Mouse (Mus musculus): ENCODE data around the gene Spred2.

The Spred2 gene

DNA sequence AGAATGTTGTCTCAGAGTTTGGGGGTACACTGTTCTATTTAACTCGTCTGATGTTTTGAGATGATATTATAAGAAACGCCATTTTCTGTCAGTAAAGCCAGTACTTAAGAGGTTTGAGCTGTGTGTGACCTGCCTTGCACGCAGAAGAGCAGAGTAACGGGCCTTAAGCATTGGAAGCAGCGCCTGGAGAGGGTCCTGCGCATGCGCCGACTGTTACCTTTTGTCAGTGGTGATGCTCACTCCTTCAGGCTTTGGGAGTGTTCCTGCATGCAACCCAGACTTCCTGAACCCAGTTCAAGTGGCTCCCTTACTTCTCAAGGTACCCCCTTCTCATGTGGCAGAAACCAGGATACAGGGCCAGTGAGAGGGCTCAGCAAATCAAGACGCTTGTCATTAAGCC lies 59.9 kb downstream of the Spred2 start:
- CTCF ChIA-PET = interaction anchor here in 2 of 4 experiments (0.7 to 1.7 kb wide), 2 partner anchors 63 to 64 kb away, joined by 3 to 4 read pairs; no protein-coding TSS in a partner anchor
- POLR2A ChIA-PET = interaction anchor here in 3 of 4 experiments (0.5 to 2.4 kb wide), 14 partner anchors 8 to 133 kb away, joined by 3 to 12 read pairs (median 4); no protein-coding TSS in a partner anchor

DNA sequence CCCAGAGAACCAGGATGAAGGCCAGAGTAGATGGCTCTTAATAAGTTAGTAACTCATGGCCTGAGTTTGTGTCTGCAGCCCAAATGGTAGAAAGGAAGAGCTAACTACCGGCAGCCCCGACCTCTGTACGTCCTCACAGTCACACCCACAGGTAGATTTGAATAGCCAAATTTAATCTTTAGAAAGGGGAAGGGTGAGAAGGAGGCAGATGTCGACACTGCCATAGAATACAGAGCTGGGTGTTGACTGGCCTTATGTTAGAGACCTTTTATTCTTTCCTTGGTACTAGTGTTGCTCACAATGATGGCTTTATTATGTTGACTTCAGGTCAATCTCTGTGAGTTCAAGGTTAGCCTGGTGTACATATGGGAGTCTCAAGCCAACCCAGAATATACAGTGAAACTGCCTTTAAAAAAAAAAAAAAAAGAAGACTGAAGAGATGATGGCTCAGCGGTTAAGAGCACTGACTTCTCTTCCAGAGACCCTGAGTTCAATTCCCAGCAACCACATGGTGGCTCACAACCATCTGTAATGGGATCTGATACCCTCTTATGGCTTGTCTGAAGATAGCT lies 61.2 kb downstream of the Spred2 start:
- CTCF ChIA-PET = interaction anchor here in 3 of 4 experiments (0.7 to 1.7 kb wide), 3 partner anchors 39 to 87 kb away, joined by 3 to 6 read pairs (median 3); no protein-coding TSS in a partner anchor
- POLR2A ChIA-PET = interaction anchor here in 3 of 4 experiments (0.5 to 3.2 kb wide), 38 partner anchors 9 to 359 kb away, joined by 3 to 20 read pairs (median 4); partner anchors contain the start of genes Rab1a (in 2 of the 3) and Spred2 (in 1 of the 3)

GRCm38 (mm10) chr11:19986443-19986861 lies 62.3 kb downstream of the Spred2 start:
- ChIA-PET CTCF (interaction anchor here in 1 of 4 experiments (0.6 kb wide), 1 partner anchor 1131 kb away, joined by 4 read pairs; no protein-coding TSS in a partner anchor), POLR2A (interaction anchor here (0.7 to 3.8 kb wide), 21 partner anchors 8 to 244 kb away, joined by 3 to 28 read pairs (median 5); partner anchors contain the start of genes Actr2 (in 1 of the 4) and Spred2 (in 1 of the 4))

GRCm38 (mm10) chr11:19986871-19987755 lies 62.9 kb downstream of the Spred2 start:
- CTCF ChIA-PET = interaction anchor here in 1 of 4 experiments (0.6 kb wide), 1 partner anchor 1132 kb away, joined by 4 read pairs; no protein-coding TSS in a partner anchor
- POLR2A ChIA-PET = interaction anchor here in 3 of 4 experiments (0.6 to 3.8 kb wide), 34 partner anchors 9 to 479 kb away, joined by 3 to 28 read pairs (median 4); partner anchors contain the start of genes Spred2 (in 2 of the 3) and Actr2 (in 1 of the 3)

DNA sequence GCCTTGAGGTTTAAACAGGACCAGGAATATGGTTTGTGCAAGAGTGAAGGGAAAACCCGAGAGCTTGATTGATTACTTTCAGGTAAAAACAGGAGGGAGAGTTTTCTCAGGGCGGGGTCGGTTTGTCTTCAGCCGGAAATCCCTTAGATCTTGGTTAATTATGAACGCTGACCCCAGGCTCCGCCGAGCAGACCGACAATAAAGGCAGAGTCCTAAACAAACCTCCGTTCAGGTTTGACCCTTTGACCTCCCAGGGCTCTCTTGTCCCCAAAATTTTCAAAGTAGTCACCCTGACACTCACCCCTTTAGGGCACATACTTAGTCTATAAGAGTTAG lies 63.5 kb downstream of the Spred2 start:
- CTCF ChIA-PET = interaction anchor here in 1 of 4 experiments (0.7 kb wide), 1 partner anchor 70 kb away, joined by 3 read pairs; no protein-coding TSS in a partner anchor
- POLR2A ChIA-PET = interaction anchor here (0.6 to 3.8 kb wide), 39 partner anchors 9 to 712 kb away, joined by 3 to 28 read pairs (median 4); partner anchors contain the start of gene Spred2 (in 2 of the 4)

- ChIA-PET POLR2A (interaction anchor here (0.6 to 3.8 kb wide), 35 partner anchors 10 to 711 kb away, joined by 3 to 28 read pairs (median 4); partner anchors contain the start of gene Spred2 (in 2 of the 4)), CTCF (interaction anchor here in 2 of 4 experiments (0.7 kb wide), 2 partner anchors 60 to 71 kb away, joined by 3 read pairs; no protein-coding TSS in a partner anchor)
Observed at GRCm38 (mm10) chr11:19988224-19988623, 64.0 kb downstream of the Spred2 start.

DNA sequence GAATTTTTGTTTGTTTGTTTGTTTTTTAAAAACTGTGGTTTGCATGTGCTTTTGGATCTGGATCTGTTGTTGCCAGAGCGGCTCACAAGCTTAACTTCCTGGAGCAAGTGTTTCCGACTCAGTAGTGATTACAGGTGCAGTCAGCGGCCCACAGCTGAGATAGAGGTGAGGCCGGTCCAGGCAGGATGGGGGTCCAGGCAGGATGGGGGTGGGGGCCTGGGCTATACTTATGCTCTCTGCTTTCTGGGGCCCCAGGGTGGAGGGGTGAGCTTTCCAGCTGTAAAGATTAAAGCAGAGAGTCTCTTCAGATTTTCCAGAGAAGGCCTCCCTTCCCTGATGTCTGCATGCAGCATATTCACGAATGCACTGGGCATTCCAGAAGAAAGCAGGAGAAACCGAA lies 64.5 kb downstream of the Spred2 start:
- ChIA-PET POLR2A (interaction anchor here in 3 of 4 experiments (0.6 to 3.8 kb wide), 22 partner anchors 9 to 711 kb away, joined by 3 to 28 read pairs (median 4); partner anchors contain the start of gene Spred2 (in 1 of the 3)), CTCF (interaction anchor here in 2 of 4 experiments (0.7 kb wide), 2 partner anchors 60 to 71 kb away, joined by 3 read pairs; no protein-coding TSS in a partner anchor)

GRCm38 (mm10) chr11:19989141-19989910 lies 65.2 kb downstream of the Spred2 start:
- POLR2A ChIA-PET = interaction anchor here in 3 of 4 experiments (0.7 to 3.8 kb wide), 8 partner anchors 8 to 69 kb away, joined by 3 to 28 read pairs (median 4); partner anchors contain the start of gene Spred2 (in 1 of the 3)
- CTCF ChIA-PET = interaction anchor here in 1 of 4 experiments (1.2 kb wide), 1 partner anchor 69 kb away, joined by 3 read pairs; no protein-coding TSS in a partner anchor

- ChIA-PET POLR2A (interaction anchor here in 3 of 4 experiments (0.5 to 3.4 kb wide), 9 partner anchors 8 to 79 kb away, joined by 3 to 12 read pairs (median 5); no protein-coding TSS in a partner anchor), CTCF (no interaction called here)
Observed at GRCm38 (mm10) chr11:19990731-19991130, 66.6 kb downstream of the Spred2 start.

DNA sequence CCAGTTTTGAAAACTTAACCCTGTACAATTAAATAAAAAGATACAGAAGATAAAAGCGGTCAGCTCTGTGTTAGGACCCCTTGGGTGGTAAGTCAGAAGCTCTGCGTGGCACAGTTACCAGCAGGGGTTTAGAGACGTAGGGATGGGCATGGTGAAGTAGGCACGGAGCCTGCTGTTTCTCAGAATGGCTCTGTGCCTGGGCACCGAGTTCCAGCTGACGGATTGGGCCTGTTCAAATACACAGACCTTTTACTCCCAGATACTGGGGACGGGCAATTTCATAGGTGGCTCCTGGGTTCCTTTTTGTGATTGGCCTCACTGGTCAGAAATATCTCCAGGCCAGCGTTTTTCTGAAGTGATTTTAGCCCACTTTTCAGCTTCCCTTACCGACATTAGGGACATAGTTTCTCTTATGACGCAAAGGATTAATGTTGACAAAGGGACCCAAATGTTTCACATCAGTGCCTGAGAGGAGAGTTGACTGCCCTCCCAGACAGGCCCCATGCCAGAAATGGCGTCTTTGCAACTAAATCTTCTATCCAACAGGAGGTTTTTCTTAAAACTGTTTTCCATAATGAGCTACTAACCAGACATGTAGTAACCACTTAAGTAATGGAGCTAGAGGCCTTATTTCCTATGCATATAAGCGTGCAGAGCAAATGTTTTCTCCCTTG lies 67.3 kb downstream of the Spred2 start:
- POLR2A ChIA-PET = interaction anchor here in 3 of 4 experiments (0.5 to 3.4 kb wide), 15 partner anchors 9 to 228 kb away, joined by 3 to 12 read pairs (median 4); partner anchors contain the start of gene Spred2 (in 1 of the 3)

GRCm38 (mm10) chr11:19992341-19993281 lies 68.4 kb downstream of the Spred2 start:
- CTCF ChIA-PET = no interaction called here
- POLR2A ChIA-PET = interaction anchor here in 2 of 4 experiments (0.6 to 3.4 kb wide), 16 partner anchors 10 to 226 kb away, joined by 3 to 12 read pairs (median 4); partner anchors contain the start of gene Spred2 (in 1 of the 2)

More for the DNA sequence above, 67.3 kb downstream of the Spred2 start:
- CTCF ChIA-PET = no interaction called here

GRCm38 (mm10) chr11:19993753-19994152 lies 69.6 kb downstream of the Spred2 start:
- ChIA-PET CTCF (no interaction called here), POLR2A (interaction anchor here in 3 of 4 experiments (0.6 to 3.4 kb wide), 6 partner anchors 8 to 122 kb away, joined by 3 to 12 read pairs (median 5); no protein-coding TSS in a partner anchor)

DNA sequence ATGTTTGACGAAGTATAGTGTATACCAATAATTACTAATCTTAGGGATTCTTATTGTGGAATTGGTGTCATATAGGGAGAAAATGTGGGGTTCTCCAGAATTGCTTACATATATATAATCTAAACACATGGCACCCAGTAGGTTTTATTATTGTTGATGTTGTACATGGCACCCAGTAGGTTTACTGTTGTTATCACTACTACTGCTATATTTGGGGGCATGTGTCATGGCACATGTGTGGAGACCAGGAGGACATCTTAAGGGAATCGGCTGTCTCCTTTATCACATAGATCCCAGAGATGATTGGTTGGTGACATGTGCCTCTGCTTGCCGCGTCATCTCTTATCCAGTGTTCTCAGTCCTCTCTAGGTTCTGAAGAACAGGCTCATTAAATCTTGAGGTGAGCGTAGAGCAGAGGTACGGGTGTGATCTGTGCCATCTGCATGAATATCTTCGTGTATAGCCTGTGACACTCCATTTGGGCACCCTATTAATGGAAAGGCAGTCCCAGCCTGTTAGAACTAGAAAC lies 70.2 kb downstream of the Spred2 start:
- ChIA-PET POLR2A (interaction anchor here in 3 of 4 experiments (0.6 to 3.4 kb wide), 5 partner anchors 9 to 122 kb away, joined by 3 to 12 read pairs (median 5); no protein-coding TSS in a partner anchor), CTCF (no interaction called here)

- ChIA-PET POLR2A (interaction anchor here in 2 of 4 experiments (0.7 to 2.8 kb wide), 3 partner anchors 10 to 18 kb away, joined by 3 to 10 read pairs (median 8); no protein-coding TSS in a partner anchor), CTCF (interaction anchor here in 1 of 4 experiments (1.1 kb wide), 1 partner anchor 18 kb away, joined by 4 read pairs; no protein-coding TSS in a partner anchor)
Observed at GRCm38 (mm10) chr11:19997940-19998339, 73.8 kb downstream of the Spred2 start.

- POLR2A ChIA-PET = interaction anchor here in 2 of 4 experiments (1.0 to 1.1 kb wide), 2 partner anchors 77 to 153 kb away, joined by 3 to 5 read pairs; no protein-coding TSS in a partner anchor
- CTCF ChIA-PET = no interaction called here
Observed at GRCm38 (mm10) chr11:20002883-20003282, 78.7 kb downstream of the Spred2 start.

Data from embryonic stem cell, embryonic (primary cell).